Mouse (Mus musculus): ENCODE data around the gene Snx13. TPM values are rescaled to one million over a fixed set of nuclear protein-coding genes. Genes with fewer than 3 reads are reported as not detected.
A peak's percentile ranks its signal among the peaks of the same experiment; 100 is the strongest.

Gene Snx13
- total and polyA plus RNA-seq, 3 experiments = 6.2 to 7.6 TPM; not detected in 1

DNA sequence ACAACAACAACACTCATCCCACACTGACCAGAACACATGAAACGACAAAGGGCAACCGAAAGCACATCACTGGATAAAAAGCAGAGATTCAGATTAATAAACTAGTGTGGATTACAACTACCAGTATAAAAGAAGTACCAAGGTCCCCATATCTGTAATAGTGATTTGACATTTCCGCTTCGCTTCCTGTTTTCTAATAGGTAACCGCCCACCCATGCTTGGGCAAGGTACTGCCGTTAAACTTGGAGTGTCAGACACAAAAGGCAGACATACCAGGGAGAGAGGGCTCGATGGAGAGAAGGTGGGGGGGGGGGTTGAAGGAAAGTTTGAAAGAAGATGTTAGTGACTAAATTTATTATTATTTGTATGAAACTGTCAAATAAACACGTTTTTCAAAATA is 5.0 kb upstream of the Snx13 start:
- no peak overlapping the region for H3K4me3 ChIP-seq (ENCODE audit: control insufficient read depth in 1 of 2, insufficient read depth in 1 of 2, low read depth in 2 of 2, low read length in 2 of 2)
- no peak for TF ChIP-seq CHD2 (IDR thresholded peaks at IDR 0.05; ENCODE audit: low read length)
- peak; percentile 47; the same call in 1 of the 2 replicates for TF ChIP-seq RCOR1 (IDR thresholded peaks at IDR 0.05; ENCODE audit: low read depth, low read length)
- TF ChIP-seq BHLHE40 (IDR thresholded peaks at IDR 0.05; ENCODE audit: borderline replicate concordance, low read depth, low read length) = no peak
- no peak for TF ChIP-seq POLR2AphosphoS5 (IDR thresholded peaks at IDR 0.05; ENCODE audit: borderline replicate concordance, low read depth, low read length)
- no peak for TF ChIP-seq TCF12 (IDR thresholded peaks at IDR 0.05; ENCODE audit: low read depth, low read length)
- peaks cover 4% of the 10 kb centered on the region; the same call in 1 of the 2 replicates for H3K79me2 ChIP-seq (ENCODE audit: control insufficient read depth, insufficient read depth, low read length, poor library complexity)
- no peaks in the 10 kb centered on the region for H3K9me3 ChIP-seq (replicated peaks; ENCODE audit: insufficient read depth, low read length)
- H3K27me3 ChIP-seq (ENCODE audit: control insufficient read depth in 1 of 2, insufficient read depth in 2 of 2, low read length in 2 of 2) = no peaks in the 10 kb centered on the region
- no peak overlapping the region for H3K27ac ChIP-seq (ENCODE audit: control insufficient read depth, low read depth, low read length)
- DNase-seq (ENCODE audit: low read depth, low spot score) = peak; percentile 66
- H3K9ac ChIP-seq (ENCODE audit: control insufficient read depth, low read depth, low read length, poor library complexity, severe bottlenecking) = 0 out of 2 replicates have a peak overlapping the region, but pooled peaks have one; percentile 11
- peaks cover 0 to 8% of the 10 kb centered on the region in 2 experiments; a peak in 3 of 4 replicates for H3K4me1 ChIP-seq (ENCODE audit: control insufficient read depth in 1 of 2, insufficient read depth in 2 of 2, low read length in 2 of 2)
- peaks cover 0 to 18% of the 10 kb centered on the region in 2 experiments; a peak in 2 of 4 replicates for H3K36me3 ChIP-seq (ENCODE audit: control insufficient read depth in 1 of 2, insufficient read depth in 2 of 2, low read length in 2 of 2)

DNA sequence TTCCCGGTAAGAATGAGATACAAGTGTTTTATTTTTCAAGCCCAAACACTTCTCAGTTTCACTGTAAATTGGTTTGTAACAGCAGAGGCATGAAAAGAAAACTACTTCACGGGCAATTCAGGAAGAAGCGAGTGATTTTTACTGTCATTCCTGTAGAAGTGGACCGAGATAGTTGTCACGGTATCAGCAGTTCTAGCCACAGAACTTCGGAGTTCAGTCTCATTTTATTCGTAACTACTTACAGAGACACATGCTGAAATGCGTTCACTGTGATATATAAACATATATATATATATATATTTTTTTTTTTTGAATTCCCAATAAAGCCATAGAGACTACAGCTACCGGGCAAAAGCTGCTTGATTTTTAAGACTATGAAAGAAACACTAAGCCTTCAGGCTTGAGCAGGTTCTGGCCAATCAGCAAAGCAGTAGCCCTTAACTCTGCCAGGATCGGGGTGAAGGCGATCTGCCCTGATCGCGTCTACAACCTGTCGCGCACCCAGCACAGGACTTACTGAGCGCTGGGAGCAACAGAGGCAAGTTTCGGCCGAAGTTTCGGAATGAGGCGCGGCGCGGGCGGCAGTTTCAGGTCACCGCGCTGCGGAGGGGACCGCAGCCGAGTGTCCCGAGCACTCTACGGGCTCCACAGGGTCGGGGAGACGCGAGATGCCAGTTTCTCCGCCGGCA is 532 bp upstream of the Snx13 start:
- peak; percentile 82 for DNase-seq (ENCODE audit: low read depth, low spot score)
- Histone ChIP-seq H3K9me3 (replicated peaks; ENCODE audit: insufficient read depth, low read length) (no peaks in the 10 kb centered on the region), H3K4me3 (ENCODE audit: control insufficient read depth in 1 of 2, insufficient read depth in 1 of 2, low read depth in 2 of 2, low read length in 2 of 2) (peak overlapping the region; percentile 97 to 98), H3K4me1 (ENCODE audit: control insufficient read depth in 1 of 2, insufficient read depth in 2 of 2, low read length in 2 of 2) (peaks cover 5 to 12% of the 10 kb centered on the region in 2 experiments), H3K27ac (ENCODE audit: control insufficient read depth, low read depth, low read length) (peak overlapping the region; percentile 70), H3K27me3 (ENCODE audit: control insufficient read depth in 1 of 2, insufficient read depth in 2 of 2, low read length in 2 of 2) (no peaks in the 10 kb centered on the region), H3K9ac (ENCODE audit: control insufficient read depth, low read depth, low read length, poor library complexity, severe bottlenecking) (peak overlapping the region; percentile 99), H3K36me3 (ENCODE audit: control insufficient read depth in 1 of 2, insufficient read depth in 2 of 2, low read length in 2 of 2) (peaks cover 0 to 24% of the 10 kb centered on the region in 2 experiments; a peak in 2 of 4 replicates), H3K79me2 (ENCODE audit: control insufficient read depth, insufficient read depth, low read length, poor library complexity) (peaks cover 26% of the 10 kb centered on the region)
- TF ChIP-seq TBP (IDR thresholded peaks at IDR 0.05; ENCODE audit: low read depth, low read length) = 0 out of 2 replicates have a peak, but pooled peaks have one; percentile 14
- TF ChIP-seq TCF12 (IDR thresholded peaks at IDR 0.05; ENCODE audit: low read depth, low read length) = no peak

- H3K4me3 ChIP-seq (ENCODE audit: control insufficient read depth in 1 of 2, insufficient read depth in 1 of 2, low read depth in 2 of 2, low read length in 2 of 2) = peak overlapping the region; percentile 95 to 98
- no peaks in the 10 kb centered on the region for H3K9me3 ChIP-seq (replicated peaks; ENCODE audit: insufficient read depth, low read length)
- DNase-seq (ENCODE audit: low read depth, low spot score) = peak; percentile 57
Measured at GRCm38 (mm10) chr12:35047320-35048225, 587 bp downstream of the Snx13 start.

More at GRCm38 (mm10) chr12:35047320-35048225, 587 bp downstream of the Snx13 start:
- peaks cover 0 to 17% of the 10 kb centered on the region in 2 experiments; a peak in 2 of 4 replicates for H3K36me3 ChIP-seq (ENCODE audit: control insufficient read depth in 1 of 2, insufficient read depth in 2 of 2, low read length in 2 of 2)
- peak overlapping the region; percentile 100 for H3K9ac ChIP-seq (ENCODE audit: control insufficient read depth, low read depth, low read length, poor library complexity, severe bottlenecking)
- H3K27ac ChIP-seq (ENCODE audit: control insufficient read depth, low read depth, low read length) = peak overlapping the region; percentile 79
- no peaks in the 10 kb centered on the region for H3K27me3 ChIP-seq (ENCODE audit: control insufficient read depth in 1 of 2, insufficient read depth in 2 of 2, low read length in 2 of 2)
- H3K4me1 ChIP-seq (ENCODE audit: control insufficient read depth in 1 of 2, insufficient read depth in 2 of 2, low read length in 2 of 2) = peaks cover 8% of the 10 kb centered on the region in 2 experiments; a peak in 3 of 4 replicates
- H3K79me2 ChIP-seq (ENCODE audit: control insufficient read depth, insufficient read depth, low read length, poor library complexity) = peaks cover 29% of the 10 kb centered on the region
- TF ChIP-seq ELF1 (IDR thresholded peaks at IDR 0.05; ENCODE audit: low read depth, low read length) (no peak), USF1 (IDR thresholded peaks at IDR 0.05; ENCODE audit: low read depth, low read length) (no peak), TCF12 (IDR thresholded peaks at IDR 0.05; ENCODE audit: low read depth, low read length) (no peak), CHD2 (IDR thresholded peaks at IDR 0.05; ENCODE audit: low read length) (no peak), ZNF384 (IDR thresholded peaks at IDR 0.05; ENCODE audit: low read depth, low read length) (no peak), TAL1 (IDR thresholded peaks at IDR 0.05; ENCODE audit: low read length) (no peak), EP300 (IDR thresholded peaks at IDR 0.05; ENCODE audit: low read depth in 1 of 2, low read length in 2 of 2) (no peak), MXI1 (IDR thresholded peaks at IDR 0.05; ENCODE audit: low read depth, low read length) (0 out of 2 replicates have a peak, but pooled peaks have one; percentile 48), ZMIZ1 (IDR thresholded peaks at IDR 0.05; ENCODE audit: low read depth, low read length) (no peak), MAFK (IDR thresholded peaks at IDR 0.05; ENCODE audit: borderline replicate concordance, low read depth, low read length) (no peak), POLR2A (IDR thresholded peaks at IDR 0.05; ENCODE audit: control insufficient read depth in 1 of 2, insufficient read depth in 1 of 2, low read depth in 1 of 2, low read length in 2 of 2, poor library complexity in 1 of 2) (no peak; a peak in 1 of 4 replicates), GATA1 (IDR thresholded peaks at IDR 0.05; ENCODE audit: low read depth, low read length) (no peak), BHLHE40 (IDR thresholded peaks at IDR 0.05; ENCODE audit: borderline replicate concordance, low read depth, low read length) (peak; percentile 56; the same call in 1 of the 2 replicates), HCFC1 (IDR thresholded peaks at IDR 0.05; ENCODE audit: low read depth, low read length) (no peak)

All from MEL (cell line).